Mouse (Mus musculus) embryo, embryonic 11 days (tissue): ENCODE measurements around the gene Mettl16.

ENCODE experiments used
- DNase-seq: peaks from one replicate; pipeline ENCODE4 v3.0.0-alpha.2; 2015

Mettl16 gene

GRCm38 (mm10) chr11:74832503-74833143, 62.0 kb downstream of the Mettl16 start:
- peak; percentile 82 for DNase-seq

- no peak for DNase-seq
Measured at GRCm38 (mm10) chr11:74833536-74834358, 63.1 kb downstream of the Mettl16 start.

- DNase-seq: no peak
Measured at GRCm38 (mm10) chr11:74834359-74834638, 63.7 kb downstream of the Mettl16 start.

GRCm38 (mm10) chr11:74834650-74835277, 64.1 kb downstream of the Mettl16 start:
- no peak for DNase-seq

- DNase-seq: no peak
Measured at GRCm38 (mm10) chr11:74835593-74836224, 65.1 kb downstream of the Mettl16 start.

GRCm38 (mm10) chr11:74836225-74837055, 65.8 kb downstream of the Mettl16 start:
- no peak for DNase-seq

- no peak for DNase-seq
Measured at GRCm38 (mm10) chr11:74837056-74837693, 66.5 kb downstream of the Mettl16 start.

GRCm38 (mm10) chr11:74837694-74838431, 67.2 kb downstream of the Mettl16 start:
- DNase-seq: peak; percentile 92

- peak; percentile 96 for DNase-seq
Measured at GRCm38 (mm10) chr11:74838441-74838840, 67.8 kb downstream of the Mettl16 start.

- DNase-seq: peak; percentile 38
Measured at GRCm38 (mm10) chr11:74838971-74839370, 68.3 kb downstream of the Mettl16 start.

GRCm38 (mm10) chr11:74839860-74840715, 69.5 kb downstream of the Mettl16 start:
- no peak for DNase-seq

GRCm38 (mm10) chr11:74840739-74841138, 70.1 kb downstream of the Mettl16 start:
- DNase-seq: no peak

- no peak for DNase-seq
Measured at GRCm38 (mm10) chr11:74841366-74841765, 70.7 kb downstream of the Mettl16 start.

GRCm38 (mm10) chr11:74842045-74842444, 71.4 kb downstream of the Mettl16 start:
- DNase-seq: no peak

- no peak for DNase-seq
Measured at GRCm38 (mm10) chr11:74842656-74843434, 72.2 kb downstream of the Mettl16 start.

GRCm38 (mm10) chr11:74843435-74843714, 72.7 kb downstream of the Mettl16 start:
- DNase-seq: no peak

- DNase-seq: no peak
Measured at GRCm38 (mm10) chr11:74843761-74844160, 73.1 kb downstream of the Mettl16 start.

- DNase-seq: no peak
Measured at GRCm38 (mm10) chr11:74845784-74846183, 75.2 kb downstream of the Mettl16 start.

GRCm38 (mm10) chr11:74847919-74848521, 77.4 kb downstream of the Mettl16 start:
- DNase-seq: peak; percentile 82
